Mouse (Mus musculus) intestine, embryonic 16.5 days (tissue): ENCODE measurements around the gene Lrrc57. TPM values are rescaled to one million over a fixed set of nuclear protein-coding genes. Genes with fewer than 3 reads are reported as not detected.
"Not testable (repeated sequence)": the region's sequence is repeated elsewhere in the genome, so short reads cannot be mapped to it uniquely, and the experiment has no call there.

ENCODE experiments used
- ATAC-seq: fragments of 200-750 bp; cut with Nextera tagmentation; 2 replicates; pipeline ENCODE4 v1.8.0; 2017; ENCODE audit warnings: moderate TSS enrichment, moderate library complexity
- H3K27ac ChIP-seq: fragments of 300-500 bp; sonication (generic); 2 replicates; pipeline ENCODE4 v1.5.1; 2014; ENCODE audit warnings: mild to moderate bottlenecking, low read length
- H3K27me3 ChIP-seq: fragments of 300-500 bp; sonication (generic); replicated peaks from 2 replicates; pipeline ENCODE4 v1.6.1; 2014; ENCODE audit warnings: low read length, control low read depth, mixed read lengths; ENCODE audit not compliant: control insufficient read depth, insufficient read depth
- H3K36me3 ChIP-seq: fragments of 300-500 bp; sonication (generic); 2 replicates; pipeline ENCODE4 v1.6.1; 2014; ENCODE audit warnings: low read length, control low read depth; ENCODE audit not compliant: control insufficient read depth, insufficient read depth
- H3K4me1 ChIP-seq: fragments of 300-500 bp; sonication (generic); 2 replicates; pipeline ENCODE4 v1.6.1; 2014; ENCODE audit warnings: low read length, control low read depth, mixed read lengths; ENCODE audit not compliant: control insufficient read depth, insufficient read depth
- H3K4me2 ChIP-seq: fragments of 300-500 bp; sonication (generic); 2 replicates; pipeline ENCODE4 v1.6.1; 2014; ENCODE audit warnings: low read depth, low read length, control low read depth
- H3K4me3 ChIP-seq: fragments of 300-500 bp; sonication (generic); 2 replicates; pipeline ENCODE4 v1.5.1; 2014; ENCODE audit warnings: mild to moderate bottlenecking, low read length
- H3K9ac ChIP-seq: fragments of 300-500 bp; sonication (generic); 2 replicates; pipeline ENCODE4 v1.6.1; 2014; ENCODE audit warnings: low read depth, low read length
- H3K9me3 ChIP-seq: fragments of 300-500 bp; sonication (generic); 2 replicates; pipeline ENCODE4 v1.6.1; 2016; ENCODE audit warnings: low read length, control low read depth; ENCODE audit not compliant: control insufficient read depth
- WGBS: fragments of 180-500 bp; shearing (Covaris S2); extraction: QIAGEN DNeasy Blood & Tissue Kit; methylation state at CpG from one replicate; pipeline ENCODE4 v1.1.7; 2014; 5-methylcytosine and 5-hydroxymethylcytosine counted together
- polyA plus RNA-seq: library from polyadenylated mRNA; unstranded; fragments of >200 nt; fragmentation: Nextera tagmentation; extraction: Ambion mirVana; gene quantifications from 2 replicates; pipeline ENCODE4 v1.2.1, GENCODE M21; 2015

The Lrrc57 gene
- polyA plus RNA-seq, 1 experiment from 2014 or later, result 19.5 TPM

- 90% methylated on average over 3 of the region's 3 CpGs for WGBS
- no peak for ATAC-seq
- H3K4me2 ChIP-seq, result no peak overlapping the region
- no peaks in the 10 kb centered on the region for H3K9me3 ChIP-seq
- no peak overlapping the region for H3K9ac ChIP-seq
- H3K27ac ChIP-seq, result no peak overlapping the region
- H3K4me3 ChIP-seq, result no peak overlapping the region
- no peaks in the 10 kb centered on the region for H3K27me3 ChIP-seq
- H3K4me1 ChIP-seq, result no peaks in the 10 kb centered on the region
- H3K36me3 ChIP-seq, result 0 out of 2 replicates have a peak, but pooled peaks cover 3% of the 10 kb centered on the region
Measured at GRCm38 (mm10) chr2:120575121-120575520, 34.2 kb downstream of the Lrrc57 start.

DNA sequence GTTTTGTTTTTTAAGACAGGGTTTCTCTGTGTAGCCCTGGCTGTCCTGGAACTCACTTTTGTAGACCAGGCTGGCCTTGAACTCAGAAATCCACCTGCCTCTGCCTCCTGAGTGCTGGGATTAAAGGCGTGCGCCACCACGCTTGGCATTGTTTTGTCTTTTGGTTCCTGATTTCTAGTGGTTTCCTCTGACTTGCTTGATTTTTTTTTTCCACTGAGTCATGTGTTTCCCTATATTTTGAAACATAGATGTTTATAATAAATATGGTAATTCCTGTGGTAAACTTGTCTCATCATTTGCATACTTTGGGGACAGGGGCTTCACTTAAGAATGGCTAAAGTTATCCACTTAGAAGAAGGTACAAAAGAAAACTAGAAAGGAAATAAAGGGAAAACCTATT, 37.2 kb downstream of the Lrrc57 start:
- H3K9me3 ChIP-seq, H3K4me2 ChIP-seq, H3K4me1 ChIP-seq, H3K36me3 ChIP-seq, H3K4me3 ChIP-seq, H3K27me3 ChIP-seq, H3K9ac ChIP-seq, H3K27ac ChIP-seq, ATAC-seq: not testable (repeated sequence)
- 97% methylated on average over 3 of the region's 3 CpGs for WGBS

DNA sequence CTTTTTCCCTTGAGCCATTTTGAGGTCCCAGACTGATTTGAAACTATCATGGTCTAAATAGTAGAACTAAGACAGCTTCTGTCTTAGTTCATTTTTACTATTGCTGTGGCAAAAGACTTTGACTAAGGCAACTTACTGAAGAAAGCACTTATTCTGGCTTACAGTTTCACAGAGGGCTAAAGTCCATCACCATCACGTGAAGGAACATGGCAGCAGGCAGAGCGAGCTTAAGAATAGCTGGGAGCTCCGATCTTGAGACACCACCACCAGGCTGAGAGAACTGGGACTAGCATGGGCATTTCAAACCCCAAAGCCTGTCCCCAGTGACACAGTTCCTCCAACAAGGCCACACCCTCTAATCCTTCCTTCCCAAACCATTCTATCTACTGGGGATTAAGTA, 38.2 kb downstream of the Lrrc57 start:
- WGBS, result 90% methylated on average over 3 of the region's 3 CpGs
- Histone ChIP-seq H3K27ac (no peak overlapping the region), H3K9me3 (no peaks in the 10 kb centered on the region), H3K27me3 (no peaks in the 10 kb centered on the region), H3K4me2 (no peak overlapping the region), H3K4me3 (no peak overlapping the region), H3K9ac (no peak overlapping the region), H3K4me1 (peaks cover 3% of the 10 kb centered on the region; the same call in 1 of the 2 replicates), H3K36me3 (0 out of 2 replicates have a peak, but pooled peaks cover 3% of the 10 kb centered on the region)
- ATAC-seq, result no peak

DNA sequence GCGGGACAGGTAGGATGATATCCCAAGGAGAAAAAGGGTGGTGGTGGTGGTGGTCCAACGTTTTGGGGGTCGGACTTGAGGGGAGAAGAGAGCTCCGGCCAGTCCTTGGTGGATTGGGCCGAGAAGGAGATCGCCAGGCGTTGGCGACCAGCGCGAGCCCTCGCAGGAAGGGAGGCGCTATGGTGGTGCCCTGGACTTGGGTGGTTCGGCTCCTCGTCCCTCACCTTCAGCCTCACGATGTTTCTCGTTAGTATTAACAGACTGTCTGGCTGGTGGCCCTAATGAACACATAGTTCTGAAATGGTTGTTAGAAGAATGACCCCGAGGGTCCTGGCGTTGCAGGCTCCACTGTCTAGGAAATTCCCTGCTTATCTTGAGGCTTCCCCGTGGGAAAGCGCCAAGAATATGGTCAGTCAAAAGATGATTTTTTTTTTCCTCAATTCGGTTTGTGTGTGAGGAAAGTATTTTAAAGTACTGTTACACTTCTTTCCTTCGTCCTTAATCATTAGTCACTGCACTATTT, 41.5 kb downstream of the Lrrc57 start:
- under 1% methylated on average over 22 of the region's 22 CpGs for WGBS

GRCm38 (mm10) chr2:120566886-120567797, 42.2 kb downstream of the Lrrc57 start, which contains the start of gene Snap23:
Snap23 (plus strand) TSS chr2:120567671.
- 0 out of 2 replicates have a peak, but pooled peaks cover 3% of the 10 kb centered on the region for H3K36me3 ChIP-seq
- H3K9me3 ChIP-seq, result no peaks in the 10 kb centered on the region
- H3K4me1 ChIP-seq, result peaks cover 8% of the 10 kb centered on the region
- H3K9ac ChIP-seq, result peak within 1 kb of the TSS; percentile 78
- peak within 1 kb of the TSS; percentile 53 for H3K4me2 ChIP-seq
- ATAC-seq, result peak; percentile 95
- peak within 1 kb of the TSS; percentile 70 for H3K4me3 ChIP-seq
- under 1% methylated on average over 42 of the region's 42 CpGs for WGBS
- H3K27me3 ChIP-seq, result no peaks in the 10 kb centered on the region
- peak within 1 kb of the TSS; percentile 93 for H3K27ac ChIP-seq

More for the DNA sequence above, 41.5 kb downstream of the Lrrc57 start:
- H3K27me3 ChIP-seq, result no peaks in the 10 kb centered on the region
- H3K4me1 ChIP-seq, result peaks cover 3% of the 10 kb centered on the region; the same call in 1 of the 2 replicates
- no peaks in the 10 kb centered on the region for H3K9me3 ChIP-seq
- H3K27ac ChIP-seq, result peak overlapping the region; percentile 84
- peak; percentile 74 for ATAC-seq
- H3K9ac ChIP-seq, result peak overlapping the region; percentile 78
- peak overlapping the region; percentile 70 for H3K4me3 ChIP-seq
- H3K36me3 ChIP-seq, result 0 out of 2 replicates have a peak, but pooled peaks cover 3% of the 10 kb centered on the region
- peak overlapping the region; percentile 52 for H3K4me2 ChIP-seq

GRCm38 (mm10) chr2:120565363-120565762, 44.0 kb downstream of the Lrrc57 start:
- Histone ChIP-seq H3K4me3 (no peak overlapping the region), H3K36me3 (no peaks in the 10 kb centered on the region), H3K9ac (no peak overlapping the region), H3K27me3 (no peaks in the 10 kb centered on the region), H3K9me3 (no peaks in the 10 kb centered on the region), H3K4me2 (no peak overlapping the region), H3K27ac (no peak overlapping the region), H3K4me1 (peaks cover 11% of the 10 kb centered on the region)
- 79% methylated on average over 2 of the region's 2 CpGs for WGBS
- ATAC-seq, result no peak

GRCm38 (mm10) chr2:120564548-120565188, 44.7 kb downstream of the Lrrc57 start:
- 85% methylated on average over 4 of the region's 4 CpGs for WGBS
- not testable (repeated sequence) for H3K27ac ChIP-seq, H3K9me3 ChIP-seq, H3K27me3 ChIP-seq, H3K9ac ChIP-seq, H3K36me3 ChIP-seq, H3K4me3 ChIP-seq, ATAC-seq, H3K4me2 ChIP-seq
- peaks cover 11% of the 10 kb centered on the region for H3K4me1 ChIP-seq

DNA sequence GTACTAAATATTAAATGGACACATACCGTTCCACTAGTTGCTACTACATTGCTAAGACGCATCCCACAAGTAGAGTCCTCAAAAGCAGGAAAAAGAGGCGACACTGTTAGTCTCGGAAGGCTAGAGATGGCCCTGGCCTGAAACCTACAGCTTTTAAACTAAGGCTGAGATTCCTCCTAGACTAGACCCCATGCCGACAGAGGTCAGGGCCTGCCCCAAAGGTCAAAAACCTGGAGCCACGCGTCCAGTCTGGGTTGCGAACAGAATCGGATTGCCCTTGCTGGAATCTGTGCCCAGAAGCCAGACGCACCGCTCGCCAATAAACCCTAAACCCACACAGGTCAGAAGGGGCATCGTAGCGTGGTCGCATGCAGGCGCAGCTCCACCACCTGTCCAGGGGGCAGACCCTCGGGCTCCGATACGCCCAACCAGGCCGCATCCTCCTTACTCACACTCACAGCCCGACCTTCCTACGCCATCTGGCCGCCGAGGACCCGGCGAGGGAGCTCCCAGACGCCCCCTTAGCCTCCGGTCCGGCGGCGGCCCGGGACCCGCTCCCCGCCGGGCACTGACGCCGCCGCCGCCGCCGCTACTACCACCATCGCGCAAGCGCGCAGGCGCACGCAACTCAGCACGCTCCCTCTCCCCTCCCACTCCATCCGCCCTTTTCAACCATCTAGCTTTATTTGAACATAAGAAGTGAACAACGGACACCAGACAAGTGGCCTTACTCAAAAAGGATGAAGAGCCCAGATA, 45.9 kb downstream of the Lrrc57 start, which contains the start of gene Zfp106:
TSS of gene Zfp106 (minus strand) at position 609 of the 756 bp plus-strand sequence.
- no peaks in the 10 kb centered on the region for H3K27me3 ChIP-seq
- peak within 1 kb of the TSS; percentile 97 for H3K9ac ChIP-seq
- peak within 1 kb of the TSS; percentile 93 for H3K4me3 ChIP-seq
- peak; percentile 80 for ATAC-seq
- under 1% methylated on average over 49 of the region's 50 CpGs for WGBS
- no peaks in the 10 kb centered on the region for H3K36me3 ChIP-seq
- no peaks in the 10 kb centered on the region for H3K9me3 ChIP-seq
- peaks cover 8% of the 10 kb centered on the region; the same call in 1 of the 2 replicates for H3K4me1 ChIP-seq
- H3K4me2 ChIP-seq, result peak within 1 kb of the TSS; percentile 72
- H3K27ac ChIP-seq, result peak within 1 kb of the TSS; percentile 68
